ENCODE assay signal across 9 mouse cellular contexts in the genomic region with DNA sequence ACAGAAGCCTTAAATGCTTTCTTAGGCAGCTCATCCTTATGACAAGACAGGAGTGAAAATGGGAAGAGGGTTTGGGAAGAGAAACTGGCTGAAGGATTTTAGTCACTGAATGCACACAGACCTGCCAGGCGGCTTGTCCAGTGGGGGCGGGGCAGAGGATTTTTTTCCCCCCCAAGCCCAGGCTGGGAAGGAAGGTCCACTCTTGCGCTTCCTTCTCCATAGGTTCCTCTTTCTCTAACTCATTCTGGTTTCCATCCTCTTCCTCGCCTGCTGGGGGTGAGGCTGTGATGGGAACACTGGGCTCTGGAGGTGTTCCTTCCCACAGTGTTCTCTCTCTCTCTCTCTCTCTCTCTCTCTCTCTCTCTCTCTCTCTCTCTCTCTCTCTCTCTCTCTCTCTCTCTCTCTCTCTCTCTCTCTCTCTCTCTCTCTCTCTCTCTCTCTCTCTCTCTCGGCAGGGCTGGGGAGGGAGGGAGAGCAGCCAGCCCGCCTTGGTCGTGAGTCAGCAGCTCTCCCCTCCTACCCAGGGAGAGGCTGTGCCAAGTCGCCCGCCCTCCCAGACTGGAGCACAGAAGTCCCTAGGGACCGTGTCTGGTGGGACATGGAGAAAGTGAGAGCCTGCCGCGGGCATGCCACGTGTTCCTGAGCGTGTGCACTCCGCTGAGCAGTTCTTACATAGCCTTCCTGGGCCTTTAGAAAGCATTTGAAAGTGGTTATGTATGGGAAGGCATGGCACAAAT.
A peak's percentile ranks its signal among the peaks of the same experiment; 100 is the strongest.
DNase-seq lines count a peak whose midpoint lies in the region; ATAC-seq and TF ChIP-seq lines count a peak whose summit lies in the region.
"Had no signal": no experiment of that assay in that cellular context is flagged by ENCODE, and none has a peak within 500 bp of the region (broad histone marks: within the 10 kb centered on the region; RNA-seq: fewer than 3 reads in every experiment).

No protein-coding gene starts in this region.

- peak overlapping the region; percentile 48 for H3K4me2 ChIP-seq in hindbrain, embryonic 12.5 days (replicated peaks)

- TF ChIP-seq CTCF in lung, adult 2 months (IDR thresholded peaks at IDR 0.05; ENCODE audit: insufficient read depth, low read length), result no peak
- TF ChIP-seq CTCF in olfactory bulb, adult 2 months (IDR thresholded peaks at IDR 0.05; ENCODE audit: insufficient read depth, low read depth, low read length), result no peak

- H3K4me1 ChIP-seq in hindbrain, embryonic 12.5 days, result peaks cover 12% of the 10 kb centered on the region
- no peaks in the 10 kb centered on the region for H3K4me1 ChIP-seq in lung, adult 2 months (ENCODE audit: control insufficient read depth, insufficient read depth, low read length)
- peaks cover 6% of the 10 kb centered on the region for H3K4me1 ChIP-seq in olfactory bulb, adult 2 months (ENCODE audit: control insufficient read depth, insufficient read depth, low read length)

- H3K9me3 ChIP-seq in hindbrain, embryonic 12.5 days (replicated peaks), result no peaks in the 10 kb centered on the region

- 0 out of 2 replicates have a peak, but pooled peaks cover 3% of the 10 kb centered on the region for H3K27me3 ChIP-seq in hindbrain, embryonic 12.5 days
- H3K27me3 ChIP-seq: Patski had no signal

- peak; percentile 78 for ATAC-seq in hindbrain, embryonic 12.5 days (ENCODE audit: low FRiP score)
- ATAC-seq: Patski had no signal

- no peak overlapping the region for H3K9ac ChIP-seq in hindbrain, embryonic 12.5 days

- H3K4me3 ChIP-seq in hindbrain, embryonic 12.5 days, result no peak overlapping the region
- no peak overlapping the region for H3K4me3 ChIP-seq in lung, adult 2 months (replicated peaks; ENCODE audit: extremely low read depth, low read depth, low read length)
- H3K4me3 ChIP-seq in olfactory bulb, adult 2 months (ENCODE audit: insufficient read depth, low read depth, low read length), result peak overlapping the region; percentile 33

- H3K27ac ChIP-seq in hindbrain, embryonic 12.5 days, result no peak overlapping the region
- peak overlapping the region; percentile 7; the same call in 1 of the 2 replicates for H3K27ac ChIP-seq in olfactory bulb, adult 2 months (ENCODE audit: insufficient read depth, low read depth, low read length)

- peak; percentile 13 for DNase-seq in ZHBTc4 (ENCODE audit: low read depth, low spot score)
- DNase-seq in cerebellum, postnatal 36 days, result peak; percentile 9 to 20
- peak; percentile 72 for DNase-seq in gastrocnemius, adult 18-20 months (ENCODE audit: low spot score)
- DNase-seq in layer of hippocampus, postnatal 10 days (ENCODE audit: low spot score in 2 of 2), result peak; percentile 64 to 74
- peak; percentile 21 for DNase-seq in lung, adult 2 months
- peak; percentile 67 to 73 for DNase-seq in urinary bladder, postnatal 4 days (ENCODE audit: low spot score in 2 of 2)

- 5% methylated on average over 14 of the region's 15 CpGs for WGBS in hindbrain, embryonic 12.5 days
- 9% methylated on average over 15 of the region's 15 CpGs for WGBS in lung, adult 2 months
- 4% methylated on average over 14 of the region's 15 CpGs for WGBS in olfactory bulb, adult 2 months

- no peaks in the 10 kb centered on the region for H3K36me3 ChIP-seq in hindbrain, embryonic 12.5 days

- TF ChIP-seq POLR2A in lung, adult 2 months (IDR thresholded peaks at IDR 0.05; ENCODE audit: borderline replicate concordance, extremely low read depth, low read depth, low read length), result no peak
- no peak for TF ChIP-seq POLR2A in olfactory bulb, adult 2 months (IDR thresholded peaks at IDR 0.05; ENCODE audit: insufficient read depth, low read depth, low read length)

Comparison
In these comparisons a context has a peak if more than half of its experiments do, and no peak if none do; other contexts are left out.
1. DNase-seq: peak in every context shown above with its lines; median percentile 72 in gastrocnemius, adult 18-20 months; 70 in urinary bladder, postnatal 4 days; 69 in layer of hippocampus, postnatal 10 days; 21 in lung, adult 2 months; 14 in cerebellum, postnatal 36 days; 13 in ZHBTc4.